Comparison of ENCODE assay signal across 11 mouse cellular contexts in the genomic region with DNA sequence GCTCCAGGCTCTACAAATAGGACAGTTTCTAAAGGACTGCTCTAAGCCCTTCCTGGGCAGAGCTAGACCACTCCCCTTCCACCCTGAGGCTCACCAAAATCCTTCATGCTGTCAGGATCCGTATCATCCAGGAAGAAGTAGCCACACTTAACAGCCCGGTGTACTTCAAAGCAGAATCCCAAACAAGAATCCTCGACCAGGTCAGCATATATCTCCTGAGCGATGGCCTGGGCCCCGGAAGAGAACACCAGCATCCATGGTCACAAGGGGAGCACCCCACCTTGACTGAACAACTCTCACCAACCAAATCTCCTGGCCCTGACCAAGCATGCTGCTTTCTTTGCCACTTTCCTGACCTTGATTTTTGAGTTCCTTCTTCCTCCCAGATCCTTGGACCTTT. TPM values are rescaled to one million over a fixed set of nuclear protein-coding genes. Genes with fewer than 3 reads are reported as not detected.
DNase-seq lines count a peak whose midpoint lies in the region; ATAC-seq lines count a peak whose summit lies in the region.
"Had no signal": no experiment of that assay in that cellular context is flagged by ENCODE, and none has a peak within 500 bp of the region (broad histone marks: within the 10 kb centered on the region; RNA-seq: fewer than 3 reads in every experiment).

No protein-coding gene starts in this region.

- H3K27ac ChIP-seq in kidney, embryonic 16.5 days (ENCODE audit: low read length) = no peak overlapping the region
- H3K27ac ChIP-seq in embryonic facial prominence, embryonic 15.5 days (replicated peaks) = peak overlapping the region; percentile 99; the same call in 1 of the 2 replicates
- H3K27ac ChIP-seq in hindbrain, embryonic 16.5 days (ENCODE audit: low read depth, low read length) = no peak overlapping the region; the same call in 1 of the 2 replicates
- H3K27ac ChIP-seq in midbrain, embryonic 16.5 days (ENCODE audit: low read length) = peak overlapping the region; percentile 97; the same call in 1 of the 2 replicates

- H3K4me3 ChIP-seq in kidney, embryonic 16.5 days (ENCODE audit: low read length) = no peak overlapping the region
- H3K4me3 ChIP-seq in embryonic facial prominence, embryonic 15.5 days (replicated peaks) = peak overlapping the region; percentile 80
- H3K4me3 ChIP-seq in hindbrain, embryonic 16.5 days (ENCODE audit: low read length) = peak overlapping the region; percentile 88
- no peak overlapping the region for H3K4me3 ChIP-seq in midbrain, embryonic 16.5 days (ENCODE audit: low read depth, low read length)

- 67% methylated on average over 5 of the region's 5 CpGs for WGBS in kidney, embryonic 16.5 days
- WGBS in embryonic facial prominence, embryonic 15.5 days = 66% methylated on average over 5 of the region's 5 CpGs
- 84% methylated on average over 5 of the region's 5 CpGs for WGBS in hindbrain, embryonic 16.5 days
- 82% methylated on average over 5 of the region's 5 CpGs for WGBS in midbrain, embryonic 16.5 days

- peaks cover 39% of the 10 kb centered on the region for H3K36me3 ChIP-seq in kidney, embryonic 16.5 days (ENCODE audit: insufficient read depth, low read length)
- H3K36me3 ChIP-seq in embryonic facial prominence, embryonic 15.5 days = peaks cover 47% of the 10 kb centered on the region
- H3K36me3 ChIP-seq in hindbrain, embryonic 16.5 days (ENCODE audit: control insufficient read depth, insufficient read depth, low read length) = peaks cover 24% of the 10 kb centered on the region
- H3K36me3 ChIP-seq in midbrain, embryonic 16.5 days (ENCODE audit: control insufficient read depth, insufficient read depth, low read length) = peaks cover 18% of the 10 kb centered on the region

- H3K4me2 ChIP-seq in kidney, embryonic 16.5 days (replicated peaks; ENCODE audit: low read depth, low read length) = no peak overlapping the region
- peak overlapping the region; percentile 2; the same call in 1 of the 2 replicates for H3K4me2 ChIP-seq in embryonic facial prominence, embryonic 15.5 days (replicated peaks)
- H3K4me2 ChIP-seq in hindbrain, embryonic 16.5 days (ENCODE audit: low read length) = peak overlapping the region; percentile 97
- H3K4me2 ChIP-seq in midbrain, embryonic 16.5 days (ENCODE audit: low read length) = peak overlapping the region; percentile 61

- no peaks in the 10 kb centered on the region for H3K9me3 ChIP-seq in kidney, embryonic 16.5 days (ENCODE audit: low read length)
- H3K9me3 ChIP-seq in embryonic facial prominence, embryonic 15.5 days (replicated peaks) = no peaks in the 10 kb centered on the region
- H3K9me3 ChIP-seq in hindbrain, embryonic 16.5 days (ENCODE audit: control insufficient read depth, low read length) = no peaks in the 10 kb centered on the region
- no peaks in the 10 kb centered on the region for H3K9me3 ChIP-seq in midbrain, embryonic 16.5 days (replicated peaks; ENCODE audit: control insufficient read depth, low read length, poor library complexity, severe bottlenecking)
- H3K9me3 ChIP-seq: G1E; megakaryocyte, embryonic 14.5 days had no signal

- H3K4me1 ChIP-seq in kidney, embryonic 16.5 days (ENCODE audit: insufficient read depth, low read length) = peaks cover 24% of the 10 kb centered on the region
- peaks cover 25% of the 10 kb centered on the region for H3K4me1 ChIP-seq in embryonic facial prominence, embryonic 15.5 days
- peaks cover 21% of the 10 kb centered on the region for H3K4me1 ChIP-seq in hindbrain, embryonic 16.5 days (ENCODE audit: control insufficient read depth, insufficient read depth, low read depth, low read length)
- H3K4me1 ChIP-seq in midbrain, embryonic 16.5 days (ENCODE audit: control insufficient read depth, insufficient read depth, low read length) = peaks cover 12% of the 10 kb centered on the region

- DNase-seq in kidney, adult 18-20 months = no peak
- no peak for DNase-seq in ovary, postnatal 36 days (ENCODE audit: low spot score)
- no peak for DNase-seq in left cerebral cortex, adult 18-20 months (ENCODE audit: low spot score in 2 of 2)
- DNase-seq in adrenal gland, postnatal 14 days = no peak
- DNase-seq: kidney, postnatal 36 days had no signal

- H3K27me3 ChIP-seq in kidney, embryonic 16.5 days (ENCODE audit: insufficient read depth, low read length) = no peaks in the 10 kb centered on the region
- H3K27me3 ChIP-seq in embryonic facial prominence, embryonic 15.5 days = no peaks in the 10 kb centered on the region
- H3K27me3 ChIP-seq in hindbrain, embryonic 16.5 days (replicated peaks; ENCODE audit: control insufficient read depth, insufficient read depth, low read length) = no peaks in the 10 kb centered on the region
- H3K27me3 ChIP-seq in midbrain, embryonic 16.5 days (ENCODE audit: control insufficient read depth, insufficient read depth, low read depth, low read length) = no peaks in the 10 kb centered on the region
- H3K27me3 ChIP-seq: megakaryocyte, embryonic 14.5 days had no signal

- no peak for ATAC-seq in kidney, embryonic 16.5 days (ENCODE audit: low FRiP score, low TSS enrichment)
- ATAC-seq in embryonic facial prominence, embryonic 15.5 days (ENCODE audit: insufficient number of reproducible peaks, low FRiP score, low TSS enrichment, low read depth) = no peak
- no peak for ATAC-seq in hindbrain, embryonic 16.5 days
- ATAC-seq in midbrain, embryonic 16.5 days = no peak

- 0 out of 2 replicates have a peak overlapping the region, but pooled peaks have one; percentile 92 for H3K9ac ChIP-seq in kidney, embryonic 16.5 days (replicated peaks; ENCODE audit: low read length)
- peak overlapping the region; percentile 82; the same call in 1 of the 2 replicates for H3K9ac ChIP-seq in embryonic facial prominence, embryonic 15.5 days
- peak overlapping the region; percentile 92 for H3K9ac ChIP-seq in hindbrain, embryonic 16.5 days (ENCODE audit: low read depth, low read length)
- H3K9ac ChIP-seq in midbrain, embryonic 16.5 days (ENCODE audit: low read depth, low read length) = peak overlapping the region; percentile 94

RNA-seq across cellular contexts. Expression of a gene that starts 2.0 kb away (rescaled TPM):
- polyA plus RNA-seq in kidney, embryonic 16.5 days (2015; fragmentation: Nextera tagmentation; extraction: Ambion mirVana) = 12.4 and 13.3 TPM in 2 replicates
- polyA plus RNA-seq in embryonic facial prominence, embryonic 15.5 days (2015; fragmentation: Nextera tagmentation; extraction: Ambion mirVana) = 18.4 and 20.0 TPM in 2 replicates
- polyA plus RNA-seq in hindbrain, embryonic 16.5 days (2015; fragmentation: Nextera tagmentation; extraction: Ambion mirVana) = 26.6 and 29.2 TPM in 2 replicates
- polyA plus RNA-seq in midbrain, embryonic 16.5 days (2015; fragmentation: Nextera tagmentation; extraction: Ambion mirVana) = 28.3 and 28.9 TPM in 2 replicates
- 100 to 1,000 TPM; 224 to 230 TPM for total RNA-seq in left cerebral cortex, adult 18-20 months (2021)
- 47.9 and 53.4 TPM in 2 replicates for total RNA-seq in adrenal gland, postnatal 14 days (2021)

RNA-seq across cellular contexts. Expression of a gene that starts 9.7 kb away (rescaled TPM):
- 64.4 and 66.7 TPM in 2 replicates for polyA plus RNA-seq in kidney, embryonic 16.5 days (2015; fragmentation: Nextera tagmentation; extraction: Ambion mirVana)
- 58.3 and 59.5 TPM in 2 replicates for polyA plus RNA-seq in embryonic facial prominence, embryonic 15.5 days (2015; fragmentation: Nextera tagmentation; extraction: Ambion mirVana)
- 81.6 and 85.0 TPM in 2 replicates for polyA plus RNA-seq in hindbrain, embryonic 16.5 days (2015; fragmentation: Nextera tagmentation; extraction: Ambion mirVana)
- polyA plus RNA-seq in midbrain, embryonic 16.5 days (2015; fragmentation: Nextera tagmentation; extraction: Ambion mirVana) = 72.8 and 78.5 TPM in 2 replicates
- 10 to 100 TPM; 65.1 to 71.0 TPM for total RNA-seq in left cerebral cortex, adult 18-20 months (2021)
- total RNA-seq in adrenal gland, postnatal 14 days (2021) = 40.1 and 40.4 TPM in 2 replicates

RNA-seq across cellular contexts. Expression of a gene that starts 25.1 kb away (rescaled TPM):
- polyA plus RNA-seq in kidney, embryonic 16.5 days (2015; fragmentation: Nextera tagmentation; extraction: Ambion mirVana) = 94.7 and 97.3 TPM in 2 replicates
- polyA plus RNA-seq in embryonic facial prominence, embryonic 15.5 days (2015; fragmentation: Nextera tagmentation; extraction: Ambion mirVana) = 86.6 and 87.3 TPM in 2 replicates
- 70.4 and 76.8 TPM in 2 replicates for polyA plus RNA-seq in hindbrain, embryonic 16.5 days (2015; fragmentation: Nextera tagmentation; extraction: Ambion mirVana)
- polyA plus RNA-seq in midbrain, embryonic 16.5 days (2015; fragmentation: Nextera tagmentation; extraction: Ambion mirVana) = 70.1 and 85.2 TPM in 2 replicates
- total RNA-seq in left cerebral cortex, adult 18-20 months (2021) = 100 to 1,000 TPM; 123 to 140 TPM
- total RNA-seq in adrenal gland, postnatal 14 days (2021) = 102 and 106 TPM in 2 replicates

RNA-seq across cellular contexts. Expression of a gene that starts 25.9 kb away (rescaled TPM):
- polyA plus RNA-seq in kidney, embryonic 16.5 days (2015; fragmentation: Nextera tagmentation; extraction: Ambion mirVana) = not detected in 2 replicates
- 0.12 and 0.26 TPM in 2 replicates for polyA plus RNA-seq in embryonic facial prominence, embryonic 15.5 days (2015; fragmentation: Nextera tagmentation; extraction: Ambion mirVana)
- 0.09 and 0.11 TPM in 2 replicates for polyA plus RNA-seq in hindbrain, embryonic 16.5 days (2015; fragmentation: Nextera tagmentation; extraction: Ambion mirVana)
- polyA plus RNA-seq in midbrain, embryonic 16.5 days (2015; fragmentation: Nextera tagmentation; extraction: Ambion mirVana) = 0.07 and 0.10 TPM in 2 replicates
- 1 to 10 TPM; 2.2 to 2.9 TPM for total RNA-seq in left cerebral cortex, adult 18-20 months (2021)
- 0.11 and 0.19 TPM in 2 replicates for total RNA-seq in adrenal gland, postnatal 14 days (2021)
- polyA plus RNA-seq: G1E had no signal

RNA-seq across cellular contexts. Expression of a gene that starts 45.7 kb away (rescaled TPM):
- 21.2 and 24.6 TPM in 2 replicates for polyA plus RNA-seq in kidney, embryonic 16.5 days (2015; fragmentation: Nextera tagmentation; extraction: Ambion mirVana)
- 13.6 and 16.0 TPM in 2 replicates for polyA plus RNA-seq in embryonic facial prominence, embryonic 15.5 days (2015; fragmentation: Nextera tagmentation; extraction: Ambion mirVana)
- 2.9 and 3.6 TPM in 2 replicates for polyA plus RNA-seq in hindbrain, embryonic 16.5 days (2015; fragmentation: Nextera tagmentation; extraction: Ambion mirVana)
- polyA plus RNA-seq in midbrain, embryonic 16.5 days (2015; fragmentation: Nextera tagmentation; extraction: Ambion mirVana) = 1.6 and 1.8 TPM in 2 replicates
- 1 to 10 TPM; 1.0 to 2.3 TPM for total RNA-seq in left cerebral cortex, adult 18-20 months (2021)
- total RNA-seq in adrenal gland, postnatal 14 days (2021) = 1.7 and 2.3 TPM in 2 replicates

Comparison
In these comparisons a context has a peak if more than half of its experiments do, and no peak if none do; other contexts are left out.
1. H3K27ac ChIP-seq: peak in embryonic facial prominence, embryonic 15.5 days (single experiment) and midbrain, embryonic 16.5 days (single experiment); none in kidney, embryonic 16.5 days (single experiment) and hindbrain, embryonic 16.5 days (single experiment).
2. H3K4me3 ChIP-seq: peak in embryonic facial prominence, embryonic 15.5 days (single experiment) and hindbrain, embryonic 16.5 days (single experiment); none in kidney, embryonic 16.5 days (single experiment) and midbrain, embryonic 16.5 days (single experiment).
3. Peak in every context shown above with its lines, with median percentiles within 50 percentile points of each other: H3K9ac ChIP-seq.